In genomic region chr16:34325161-34325560, GRCm38 (mm10) we compare ENCODE assay signal across 19 mouse cellular contexts.
"Had no signal": no experiment of that assay in that cellular context is flagged by ENCODE, and none has a peak within 500 bp of the region (broad histone marks: within the 10 kb centered on the region; RNA-seq: fewer than 3 reads in every experiment).

No protein-coding gene starts in this region.

- H3K4me2 ChIP-seq: kidney, embryonic 15.5 days; liver, embryonic 11.5 days; lung, embryonic 15.5 days; midbrain, embryonic 15.5 days; neural tube, embryonic 12.5 days; neural tube, embryonic 15.5 days had no signal

- H3K9me3 ChIP-seq: kidney, embryonic 15.5 days; lung, embryonic 15.5 days; megakaryocyte, embryonic 14.5 days; midbrain, embryonic 10.5 days; midbrain, embryonic 15.5 days; neural tube, embryonic 12.5 days; neural tube, embryonic 15.5 days had no signal

- DNase-seq: lung, adult 18-20 months; lung, postnatal 10 days; right cerebral cortex, adult 18-20 months; right cerebral cortex, postnatal 14 days; right cerebral cortex, postnatal 4 days; thymus, adult 2 months; thymus, postnatal 14 days; thymus, postnatal 4 days had no signal

- ATAC-seq: intestine, postnatal 0 days; midbrain, embryonic 15.5 days had no signal

- H3K9ac ChIP-seq: kidney, embryonic 15.5 days; liver, embryonic 14.5 days; lung, embryonic 15.5 days; midbrain, embryonic 15.5 days; neural tube, embryonic 12.5 days; neural tube, embryonic 15.5 days had no signal

- H3K27ac ChIP-seq: kidney, embryonic 15.5 days; liver, embryonic 14.5 days; lung, embryonic 15.5 days; midbrain, embryonic 10.5 days; midbrain, embryonic 15.5 days; neural tube, embryonic 12.5 days; neural tube, embryonic 15.5 days; stomach, postnatal 0 days had no signal

- H3K36me3 ChIP-seq: kidney, embryonic 15.5 days; lung, embryonic 15.5 days; midbrain, embryonic 15.5 days; neural tube, embryonic 15.5 days had no signal

- H3K27me3 ChIP-seq: kidney, embryonic 15.5 days; lung, embryonic 15.5 days; midbrain, embryonic 15.5 days; neural tube, embryonic 12.5 days; neural tube, embryonic 15.5 days had no signal

- H3K4me3 ChIP-seq: kidney, embryonic 15.5 days; lung, embryonic 15.5 days; megakaryocyte, embryonic 14.5 days; midbrain, embryonic 10.5 days; midbrain, embryonic 15.5 days; neural tube, embryonic 12.5 days; neural tube, embryonic 15.5 days had no signal
